Mouse (Mus musculus) forebrain, embryonic 14.5 days (tissue): ENCODE results near the gene Elmo2. TPM values are rescaled to one million over a fixed set of nuclear protein-coding genes. Genes with fewer than 3 reads are reported as not detected.

ENCODE experiments used
- ATAC-seq: fragments of 200-750 bp; cut with Nextera tagmentation; 2 replicates; pipeline ENCODE4 v1.8.0; 2017; ENCODE audit warnings: mild to moderate bottlenecking, moderate library complexity
- DNase-seq: peaks from one replicate; pipeline ENCODE4 v3.0.0-alpha.2; 2015; ENCODE audit warnings: low spot score
- H3K27ac ChIP-seq: fragments of 300-500 bp; sonication (generic); 2 replicates; pipeline ENCODE4 v1.5.1; 2014; ENCODE audit warnings: low read depth, mild to moderate bottlenecking, control low read depth, low read length, moderate library complexity
- H3K27me3 ChIP-seq: fragments of 300-500 bp; sonication (generic); replicated peaks from 2 replicates; pipeline ENCODE4 v1.6.1; 2014; ENCODE audit warnings: low read length, control low read depth, mixed read lengths; ENCODE audit not compliant: control insufficient read depth, insufficient read depth
- H3K36me3 ChIP-seq: fragments of 300-500 bp; sonication (generic); 2 replicates; pipeline ENCODE4 v1.6.1; 2014; ENCODE audit warnings: low read length, control low read depth; ENCODE audit not compliant: control insufficient read depth, insufficient read depth
- H3K4me1 ChIP-seq: fragments of 300-500 bp; sonication (generic); 2 replicates; pipeline ENCODE4 v1.6.1; 2014; ENCODE audit warnings: antibody characterized with exemption, low read length, control low read depth; ENCODE audit not compliant: control insufficient read depth, insufficient read depth
- H3K4me2 ChIP-seq: fragments of 300-500 bp; sonication (generic); 2 replicates; pipeline ENCODE4 v1.6.1; 2014; ENCODE audit warnings: mild to moderate bottlenecking, control low read depth, low read length
- H3K4me3 ChIP-seq: fragments of 300-500 bp; sonication (generic); 2 replicates; pipeline ENCODE4 v1.5.1; 2014; ENCODE audit warnings: low read depth, low read length, control low read depth
- H3K9ac ChIP-seq: fragments of 300-500 bp; sonication (generic); 2 replicates; pipeline ENCODE4 v1.6.1; 2014; ENCODE audit warnings: mild to moderate bottlenecking, low read length, control low read depth, moderate library complexity
- H3K9me3 ChIP-seq: fragments of 300-500 bp; sonication (generic); replicated peaks from 2 replicates; pipeline ENCODE4 v1.6.1; 2016; ENCODE audit warnings: low read length, control low read depth, mixed read lengths; ENCODE audit not compliant: control insufficient read depth
- WGBS: fragments of 180-500 bp; shearing (Covaris S2); extraction: QIAGEN DNeasy Blood & Tissue Kit; methylation state at CpG from one replicate; pipeline ENCODE4 v1.1.7; 2014; 5-methylcytosine and 5-hydroxymethylcytosine counted together
- polyA plus RNA-seq: library from polyadenylated mRNA; unstranded; fragments of >200 nt; fragmentation: Nextera tagmentation; extraction: Ambion mirVana; gene quantifications from 2 replicates; pipeline ENCODE4 v1.2.1, GENCODE M21; 2014

Elmo2 gene
- polyA plus RNA-seq, 1 experiment from 2014 or later = 95.5 TPM

DNA sequence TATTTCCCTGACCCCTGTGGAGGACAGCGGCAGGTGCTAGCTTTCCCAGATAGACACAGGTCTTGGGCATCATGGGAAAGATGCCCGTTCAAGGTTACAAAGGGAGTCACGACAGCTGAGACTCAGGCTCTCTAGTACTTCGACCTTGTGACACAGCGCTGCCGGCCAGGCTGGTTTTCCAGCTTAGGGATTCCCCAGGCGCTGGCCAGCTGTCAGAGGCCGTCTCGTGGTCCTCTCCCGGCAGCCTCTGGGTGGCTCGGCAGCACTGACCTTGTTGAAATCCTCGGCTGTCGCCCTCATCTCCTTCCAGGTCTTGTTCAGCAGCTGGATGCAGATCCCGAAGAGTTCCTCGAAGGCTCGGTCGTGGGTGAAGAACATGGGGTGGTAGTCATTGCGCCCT lies 29.7 kb downstream of the Elmo2 start:
- no peaks in the 10 kb centered on the region for H3K9me3 ChIP-seq
- no peak for DNase-seq
- no peaks in the 10 kb centered on the region for H3K27me3 ChIP-seq
- no peak overlapping the region for H3K9ac ChIP-seq
- 90% methylated on average over 18 of the region's 18 CpGs for WGBS
- H3K4me3 ChIP-seq = no peak overlapping the region
- no peak for ATAC-seq
- no peaks in the 10 kb centered on the region for H3K4me1 ChIP-seq
- H3K4me2 ChIP-seq = no peak overlapping the region
- H3K27ac ChIP-seq = no peak overlapping the region
- H3K36me3 ChIP-seq = peaks cover 87% of the 10 kb centered on the region

DNA sequence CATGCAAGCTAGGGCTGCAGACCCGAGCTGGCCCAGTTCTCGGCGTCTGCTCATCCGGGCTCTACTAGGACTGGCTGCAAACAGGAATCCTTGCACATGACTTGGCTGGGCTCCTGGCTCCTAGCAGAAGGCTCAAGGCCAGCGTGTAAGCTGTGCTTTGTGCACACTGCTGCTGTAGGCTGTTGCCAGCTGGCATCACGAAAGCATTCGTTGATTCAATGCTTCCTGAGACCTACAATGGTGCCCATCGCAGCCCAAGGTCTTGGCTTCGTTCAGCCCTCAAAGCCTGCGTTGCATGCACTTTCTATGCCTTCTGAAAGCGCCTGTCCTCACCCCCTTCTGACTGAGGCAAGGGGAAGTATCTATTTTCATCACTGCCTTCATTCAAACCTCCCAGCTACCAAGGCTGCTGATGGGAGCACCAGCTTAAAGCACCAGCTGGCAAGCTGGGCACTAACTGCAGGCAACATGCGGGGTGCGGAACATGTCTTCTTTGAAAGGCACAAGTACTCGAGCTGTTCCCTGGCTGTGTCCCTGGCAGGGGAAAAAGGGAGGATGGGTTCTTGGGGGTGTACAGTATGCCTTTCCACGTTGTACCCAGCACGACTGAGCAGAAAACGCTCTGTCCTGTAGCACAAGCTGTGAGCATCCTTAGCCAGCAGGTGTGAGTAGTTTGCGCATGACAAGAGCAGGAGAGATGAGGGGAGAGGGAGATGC lies 37.8 kb downstream of the Elmo2 start:
- WGBS = 38% methylated on average over 18 of the region's 18 CpGs
- peak overlapping the region; percentile 74 for H3K4me3 ChIP-seq
- peak overlapping the region; percentile 77 for H3K9ac ChIP-seq
- H3K9me3 ChIP-seq = no peaks in the 10 kb centered on the region
- peak; percentile 95 for DNase-seq
- peaks cover 17% of the 10 kb centered on the region for H3K4me1 ChIP-seq
- H3K27me3 ChIP-seq = no peaks in the 10 kb centered on the region
- H3K4me2 ChIP-seq = peak overlapping the region; percentile 95
- H3K36me3 ChIP-seq = peaks cover 40% of the 10 kb centered on the region
- H3K27ac ChIP-seq = peak overlapping the region; percentile 90
- peak; percentile 93 for ATAC-seq

DNA sequence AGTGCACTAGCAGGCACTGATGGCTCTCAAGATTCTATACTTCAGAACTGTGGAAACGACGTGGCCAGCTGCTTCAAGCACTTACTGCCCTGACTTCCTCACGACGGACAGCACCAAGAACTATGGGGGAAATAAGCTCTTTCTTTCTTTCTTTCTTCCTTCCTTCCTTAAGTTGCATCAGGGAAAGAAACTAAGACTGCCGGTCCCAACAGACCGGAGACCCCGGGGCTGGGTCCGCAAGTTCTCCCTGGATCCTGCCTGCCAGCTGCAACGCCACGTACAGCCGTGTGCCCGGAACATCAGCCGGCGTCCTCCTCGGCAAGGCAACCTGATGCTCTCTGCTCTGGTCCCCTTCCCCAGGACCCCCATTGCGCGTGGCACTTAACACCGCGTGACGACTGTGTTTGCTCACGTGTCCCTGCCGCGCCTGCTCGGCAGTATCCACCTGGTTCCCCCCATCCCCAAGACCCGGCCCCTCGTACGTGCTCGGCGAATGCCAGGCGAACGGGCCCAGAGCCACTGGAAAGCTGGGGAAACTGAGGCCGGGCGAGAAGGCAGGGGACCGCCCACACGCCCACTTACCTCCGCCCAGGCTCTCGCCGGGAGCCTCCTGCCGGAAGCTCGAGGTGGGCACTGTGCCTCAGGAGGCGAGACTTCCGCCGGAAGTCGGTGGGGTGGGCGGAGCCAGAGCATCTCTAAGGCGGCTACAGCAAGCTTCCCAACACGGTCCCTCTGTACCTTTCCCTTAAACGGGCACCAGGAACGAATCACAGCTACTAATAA lies 38.9 kb downstream of the Elmo2 start, which contains the start of gene Slc35c2:
TSS of gene Slc35c2 (minus strand) at position 668 of the 783 bp plus-strand sequence.
- Histone ChIP-seq H3K4me2 (peak within 1 kb of the TSS; percentile 95), H3K4me3 (peak within 1 kb of the TSS; percentile 74), H3K9me3 (no peaks in the 10 kb centered on the region), H3K4me1 (peaks cover 17% of the 10 kb centered on the region), H3K27me3 (no peaks in the 10 kb centered on the region), H3K27ac (peak within 1 kb of the TSS; percentile 90), H3K36me3 (peaks cover 40% of the 10 kb centered on the region), H3K9ac (peak within 1 kb of the TSS; percentile 77)
- peak; percentile 96 for DNase-seq
- peak; percentile 93 for ATAC-seq
- WGBS = 1% methylated on average over 49 of the region's 49 CpGs

DNA sequence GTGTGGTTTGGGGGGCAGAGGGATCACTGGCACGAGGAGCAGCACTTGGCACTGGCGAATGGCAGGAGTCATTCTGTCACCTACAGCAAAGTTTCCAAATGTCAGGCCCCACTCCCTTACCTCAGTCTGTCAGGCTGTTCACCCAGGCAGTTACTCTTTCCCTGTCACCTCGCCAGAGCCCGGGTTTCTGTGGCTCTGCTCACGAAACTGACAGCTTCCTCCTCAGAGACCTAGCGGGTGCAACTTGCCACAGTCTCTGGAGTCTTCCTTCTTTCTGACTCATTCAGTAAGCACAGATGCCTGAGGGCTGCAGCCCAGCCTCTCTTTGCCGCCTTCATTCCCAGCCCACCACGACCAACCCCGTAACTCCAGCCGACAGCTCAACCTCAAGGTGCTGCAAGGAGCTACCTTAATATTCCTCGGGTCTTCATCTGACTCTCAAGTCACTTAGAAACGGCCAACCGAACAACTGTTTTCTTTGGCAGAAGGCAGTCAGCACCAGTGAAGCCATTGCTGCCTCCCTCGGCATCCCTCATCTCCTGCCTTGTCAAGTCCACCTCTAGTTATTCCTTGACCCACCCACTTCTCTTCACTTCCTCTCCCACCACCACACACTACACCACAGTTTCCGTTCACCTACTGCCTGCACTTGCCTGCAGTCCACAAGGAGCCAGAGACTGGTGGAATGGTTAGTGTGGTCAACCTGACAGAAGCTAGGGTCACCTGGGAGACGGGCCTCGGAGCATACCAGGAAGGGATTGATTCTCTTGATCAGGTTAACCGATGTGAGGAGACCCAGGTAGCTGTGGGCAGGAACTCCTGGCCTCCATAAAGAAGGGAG lies 39.7 kb downstream of the Elmo2 start:
- Histone ChIP-seq H3K27ac (no peak overlapping the region), H3K4me3 (peak overlapping the region; percentile 74), H3K9me3 (no peaks in the 10 kb centered on the region), H3K36me3 (peaks cover 33% of the 10 kb centered on the region), H3K4me2 (peak overlapping the region; percentile 95), H3K27me3 (no peaks in the 10 kb centered on the region), H3K4me1 (peaks cover 20% of the 10 kb centered on the region), H3K9ac (peak overlapping the region; percentile 77)
- DNase-seq (no peak), ATAC-seq (no peak)
- 68% methylated on average over 18 of the region's 18 CpGs for WGBS

DNA sequence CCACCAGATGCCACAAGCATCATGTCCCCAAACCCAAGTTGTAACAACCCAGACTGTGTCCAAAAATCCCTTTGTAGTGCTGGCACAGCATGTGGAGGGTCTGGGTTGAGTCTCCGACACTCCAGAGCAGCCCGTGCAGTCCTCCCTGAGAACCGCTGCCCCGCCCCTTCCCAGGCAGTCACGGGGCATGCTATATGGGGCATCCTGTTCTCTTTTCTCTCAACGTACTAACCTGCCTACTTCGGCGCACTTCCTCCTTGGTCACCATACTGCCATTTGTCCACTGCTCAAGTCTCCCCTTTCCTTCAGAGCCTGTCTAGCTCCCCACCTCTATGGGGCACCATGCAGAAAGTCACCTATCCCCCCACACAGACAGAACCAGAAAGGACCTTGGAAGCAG lies 40.7 kb downstream of the Elmo2 start:
- no peaks in the 10 kb centered on the region for H3K27me3 ChIP-seq
- no peak for DNase-seq
- H3K9me3 ChIP-seq = no peaks in the 10 kb centered on the region
- peaks cover 33% of the 10 kb centered on the region for H3K36me3 ChIP-seq
- ATAC-seq = no peak
- H3K27ac ChIP-seq = no peak overlapping the region
- no peak overlapping the region for H3K4me3 ChIP-seq
- peaks cover 20% of the 10 kb centered on the region for H3K4me1 ChIP-seq
- no peak overlapping the region for H3K9ac ChIP-seq
- no peak overlapping the region for H3K4me2 ChIP-seq
- 88% methylated on average over 8 of the region's 8 CpGs for WGBS

DNA sequence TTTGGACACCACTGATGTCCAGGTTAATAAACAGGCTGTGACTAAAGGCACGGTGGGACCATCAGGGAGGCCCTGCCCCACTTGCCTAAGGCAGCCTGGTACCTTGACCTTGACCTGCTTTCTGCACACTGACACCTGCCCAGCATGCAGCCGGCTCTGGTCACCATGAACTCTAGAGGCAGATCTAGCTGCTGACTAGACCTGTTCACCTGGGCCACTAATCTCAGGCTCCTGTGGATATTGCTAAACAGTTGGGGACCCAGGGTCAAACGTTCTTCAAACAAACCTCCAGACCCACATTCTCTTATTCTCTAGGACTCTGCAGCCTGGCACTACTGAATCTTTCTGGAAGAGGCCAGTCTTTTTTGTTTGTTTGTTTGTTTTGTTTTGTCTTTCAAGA lies 41.2 kb downstream of the Elmo2 start:
- no peak overlapping the region for H3K9ac ChIP-seq
- H3K4me3 ChIP-seq = no peak overlapping the region
- no peaks in the 10 kb centered on the region for H3K27me3 ChIP-seq
- 84% methylated on average over 3 of the region's 3 CpGs for WGBS
- no peak for DNase-seq
- no peak for ATAC-seq
- H3K36me3 ChIP-seq = peaks cover 32% of the 10 kb centered on the region
- H3K27ac ChIP-seq = no peak overlapping the region
- no peak overlapping the region for H3K4me2 ChIP-seq
- H3K4me1 ChIP-seq = peaks cover 20% of the 10 kb centered on the region
- no peaks in the 10 kb centered on the region for H3K9me3 ChIP-seq

DNA sequence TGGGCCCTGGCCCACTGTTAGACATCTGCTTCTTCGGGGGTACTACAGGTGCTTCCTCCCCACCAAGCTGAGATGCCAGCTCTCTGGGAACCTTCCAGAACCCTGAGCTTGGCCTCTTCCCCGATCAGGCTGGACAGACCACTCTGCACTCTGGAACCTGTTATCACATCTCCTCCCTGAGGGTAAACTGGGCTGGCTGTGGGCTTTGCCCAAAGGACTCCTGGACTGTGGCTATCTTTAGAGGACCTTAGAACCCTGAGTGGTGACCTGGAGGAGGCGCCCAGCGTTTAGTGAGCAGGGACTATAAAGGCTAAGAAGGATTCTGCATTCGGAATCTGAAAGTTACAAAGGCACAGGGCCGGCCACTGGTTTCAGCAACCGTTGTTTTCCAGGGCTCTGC lies 41.9 kb downstream of the Elmo2 start:
- peaks cover 26% of the 10 kb centered on the region for H3K36me3 ChIP-seq
- no peaks in the 10 kb centered on the region for H3K27me3 ChIP-seq
- no peak overlapping the region for H3K4me2 ChIP-seq
- peaks cover 19% of the 10 kb centered on the region for H3K4me1 ChIP-seq
- H3K9me3 ChIP-seq = no peaks in the 10 kb centered on the region
- H3K9ac ChIP-seq = no peak overlapping the region
- 90% methylated on average over 7 of the region's 7 CpGs for WGBS
- H3K4me3 ChIP-seq = no peak overlapping the region
- ATAC-seq (no peak), DNase-seq (no peak)
- no peak overlapping the region for H3K27ac ChIP-seq

DNA sequence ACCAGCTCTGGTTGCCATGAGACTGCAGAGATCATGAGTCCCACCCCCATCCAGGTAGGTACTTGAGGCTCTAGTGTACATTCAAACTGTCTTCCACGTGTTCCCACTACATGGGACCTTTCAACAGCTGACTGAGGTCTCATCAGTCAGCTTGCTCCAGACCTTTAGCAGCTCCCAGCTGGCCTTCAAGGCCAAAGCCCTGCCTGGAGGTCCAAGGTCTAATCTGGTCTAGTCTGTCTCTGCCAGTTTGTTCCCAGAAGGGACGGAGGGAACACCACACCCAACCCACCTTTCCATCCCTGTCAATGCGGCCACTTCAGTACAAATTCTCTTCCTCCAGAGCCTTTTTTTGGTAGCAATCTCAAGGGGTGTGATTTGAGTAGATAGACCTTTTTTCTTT lies 42.6 kb downstream of the Elmo2 start:
- H3K4me1 ChIP-seq = peaks cover 13% of the 10 kb centered on the region
- no peak overlapping the region for H3K27ac ChIP-seq
- H3K4me2 ChIP-seq = no peak overlapping the region
- no peak overlapping the region for H3K9ac ChIP-seq
- 91% methylated on average over 3 of the region's 3 CpGs for WGBS
- peaks cover 24% of the 10 kb centered on the region for H3K36me3 ChIP-seq
- DNase-seq (no peak), ATAC-seq (no peak)
- H3K4me3 ChIP-seq = no peak overlapping the region
- no peaks in the 10 kb centered on the region for H3K27me3 ChIP-seq
- no peaks in the 10 kb centered on the region for H3K9me3 ChIP-seq
